Mouse (Mus musculus) neural tube, embryonic 14.5 days (tissue): Measurements from ENCODE around the gene Cox16. TPM values are rescaled to one million over a fixed set of nuclear protein-coding genes. Genes with fewer than 3 reads are reported as not detected.
A peak's percentile ranks its signal among the peaks of the same experiment; 100 is the strongest.
"Not testable (repeated sequence)": the region's sequence is repeated elsewhere in the genome, so short reads cannot be mapped to it uniquely, and the experiment has no call there.

Source experiments
- ATAC-seq: fragments of 200-750 bp; cut with Nextera tagmentation; 2 replicates; pipeline ENCODE4 v1.8.0; 2017; ENCODE audit warnings: low read depth, mild to moderate bottlenecking, moderate TSS enrichment, moderate library complexity
- H3K27ac ChIP-seq: fragments of 300-500 bp; sonication (generic); 2 replicates; pipeline ENCODE4 v1.5.1; 2014; ENCODE audit warnings: low read depth, mild to moderate bottlenecking, control low read depth, low read length, moderate library complexity, mixed read lengths
- H3K27me3 ChIP-seq: fragments of 300-500 bp; sonication (generic); 2 replicates; pipeline ENCODE4 v1.6.1; 2014; ENCODE audit warnings: low read length; ENCODE audit not compliant: control insufficient read depth, insufficient read depth
- H3K36me3 ChIP-seq: fragments of 300-500 bp; sonication (generic); 2 replicates; pipeline ENCODE4 v1.6.1; 2014; ENCODE audit warnings: low read length, mixed read lengths; ENCODE audit not compliant: control insufficient read depth, insufficient read depth
- H3K4me1 ChIP-seq: fragments of 300-500 bp; sonication (generic); 2 replicates; pipeline ENCODE4 v1.6.1; 2014; ENCODE audit warnings: low read length; ENCODE audit not compliant: control insufficient read depth, insufficient read depth
- H3K4me2 ChIP-seq: fragments of 300-500 bp; sonication (generic); 2 replicates; pipeline ENCODE4 v1.6.1; 2014; ENCODE audit warnings: mild to moderate bottlenecking, low read depth, low read length, control low read depth
- H3K4me3 ChIP-seq: fragments of 300-500 bp; sonication (generic); 2 replicates; pipeline ENCODE4 v1.5.1; 2014; ENCODE audit warnings: low read depth, low read length, control low read depth, mixed read lengths
- H3K9ac ChIP-seq: fragments of 300-500 bp; sonication (generic); replicated peaks from 2 replicates; pipeline ENCODE4 v1.6.1; 2014; ENCODE audit warnings: low read depth, mild to moderate bottlenecking, control low read depth, low read length, mixed read lengths
- H3K9me3 ChIP-seq: fragments of 300-500 bp; sonication (generic); 2 replicates; pipeline ENCODE4 v1.6.1; 2016; ENCODE audit warnings: low read length; ENCODE audit not compliant: control insufficient read depth
- WGBS: fragments of 180-500 bp; shearing (Covaris S2); extraction: QIAGEN DNeasy Blood & Tissue Kit; methylation state at CpG from one replicate; pipeline ENCODE4 v1.1.7; 2014; 5-methylcytosine and 5-hydroxymethylcytosine counted together
- polyA plus RNA-seq: library from polyadenylated mRNA; unstranded; fragments of >200 nt; fragmentation: Nextera tagmentation; extraction: Ambion mirVana; gene quantifications from 2 replicates; pipeline ENCODE4 v1.2.1, GENCODE M21; 2014

Cox16 gene
- polyA plus RNA-seq, result 133 and 138 TPM in 2 replicates

- ATAC-seq, result peak; percentile 98
- H3K27me3 ChIP-seq, result no peaks in the 10 kb centered on the region
- H3K27ac ChIP-seq, result peak within 1 kb of the TSS; percentile 88
- under 1% methylated on average over 31 of the region's 31 CpGs for WGBS
- 0 out of 2 replicates have a peak, but pooled peaks cover 3% of the 10 kb centered on the region for H3K4me1 ChIP-seq
- no peaks in the 10 kb centered on the region for H3K9me3 ChIP-seq
- H3K4me2 ChIP-seq, result peak within 1 kb of the TSS; percentile 66
- peak within 1 kb of the TSS; percentile 66 for H3K9ac ChIP-seq
- no peaks in the 10 kb centered on the region for H3K36me3 ChIP-seq
- H3K4me3 ChIP-seq, result peak within 1 kb of the TSS; percentile 67
Observed at GRCm38 (mm10) chr12:81484727-81485191, at the start of gene Cox16. Gene Cox16, minus strand, starts transcription at chr12:81485127.

- Histone ChIP-seq H3K4me2 (peak overlapping the region; percentile 65), H3K27ac (no peak overlapping the region; the same call in 1 of the 2 replicates), H3K27me3 (no peaks in the 10 kb centered on the region), H3K9me3 (no peaks in the 10 kb centered on the region), H3K4me1 (peaks cover 7% of the 10 kb centered on the region; the same call in 1 of the 2 replicates), H3K4me3 (peak overlapping the region; percentile 79), H3K9ac (peak overlapping the region; percentile 76), H3K36me3 (no peaks in the 10 kb centered on the region)
- peak; percentile 56 for ATAC-seq
- 27% methylated on average over 4 of the region's 4 CpGs for WGBS
Observed at GRCm38 (mm10) chr12:81533029-81533419, 48.1 kb upstream of the Cox16 start.

GRCm38 (mm10) chr12:81532316-81533028 is 47.5 kb upstream of the Cox16 start, which contains the start of the genes Gm20498 and Synj2bp:
Gene Gm20498, minus strand, starts transcription at chr12:81532905.
Gene Synj2bp, minus strand, starts transcription at chr12:81532911.
- Histone ChIP-seq H3K27ac (peak within 1 kb of the TSS; percentile 69; the same call in 1 of the 2 replicates), H3K9ac (peak within 1 kb of the TSS; percentile 76), H3K9me3 (no peaks in the 10 kb centered on the region), H3K4me1 (peaks cover 7% of the 10 kb centered on the region; the same call in 1 of the 2 replicates), H3K36me3 (no peaks in the 10 kb centered on the region), H3K4me2 (peak within 1 kb of the TSS; percentile 65), H3K4me3 (peak within 1 kb of the TSS; percentile 79), H3K27me3 (no peaks in the 10 kb centered on the region)
- ATAC-seq, result peak; percentile 97
- 0% methylated on average over 46 of the region's 46 CpGs for WGBS

GRCm38 (mm10) chr12:81530587-81530986 is 45.7 kb upstream of the Cox16 start:
- H3K36me3 ChIP-seq, H3K27ac ChIP-seq, H3K4me3 ChIP-seq, H3K27me3 ChIP-seq, H3K4me1 ChIP-seq, ATAC-seq, H3K9me3 ChIP-seq, H3K9ac ChIP-seq, H3K4me2 ChIP-seq: not testable (repeated sequence)
- WGBS, result 85% methylated on average over 5 of the region's 8 CpGs

GRCm38 (mm10) chr12:81496906-81497305 is 12.0 kb upstream of the Cox16 start:
- H3K9me3 ChIP-seq, H3K27me3 ChIP-seq, H3K4me3 ChIP-seq, H3K4me2 ChIP-seq, H3K9ac ChIP-seq, ATAC-seq, H3K36me3 ChIP-seq, H3K4me1 ChIP-seq, H3K27ac ChIP-seq: not testable (repeated sequence)
- 94% methylated on average over 9 of the region's 9 CpGs for WGBS

GRCm38 (mm10) chr12:81490491-81490890 is 5.6 kb upstream of the Cox16 start:
- no peaks in the 10 kb centered on the region for H3K4me1 ChIP-seq
- H3K9me3 ChIP-seq, result no peaks in the 10 kb centered on the region
- H3K4me2 ChIP-seq, result no peak overlapping the region
- no peak overlapping the region for H3K27ac ChIP-seq
- no peak for ATAC-seq
- no peak overlapping the region for H3K9ac ChIP-seq
- H3K27me3 ChIP-seq, result no peaks in the 10 kb centered on the region
- H3K36me3 ChIP-seq, result no peaks in the 10 kb centered on the region
- H3K4me3 ChIP-seq, result no peak overlapping the region
- 96% methylated on average over 5 of the region's 5 CpGs for WGBS

GRCm38 (mm10) chr12:81485311-81485710 is 384 bp upstream of the Cox16 start:
- H3K27me3 ChIP-seq, result no peaks in the 10 kb centered on the region
- no peaks in the 10 kb centered on the region for H3K36me3 ChIP-seq
- H3K4me3 ChIP-seq, result peak overlapping the region; percentile 67
- H3K9ac ChIP-seq, result no peak overlapping the region
- no peak overlapping the region for H3K27ac ChIP-seq
- peak overlapping the region; percentile 66 for H3K4me2 ChIP-seq
- ATAC-seq, result peak; percentile 48; the same call in 1 of the 2 replicates
- 43% methylated on average over 6 of the region's 6 CpGs for WGBS
- H3K4me1 ChIP-seq, result 0 out of 2 replicates have a peak, but pooled peaks cover 3% of the 10 kb centered on the region
- no peaks in the 10 kb centered on the region for H3K9me3 ChIP-seq

GRCm38 (mm10) chr12:81484212-81484611 is 715 bp downstream of the Cox16 start:
- Histone ChIP-seq H3K36me3 (no peaks in the 10 kb centered on the region), H3K4me1 (0 out of 2 replicates have a peak, but pooled peaks cover 3% of the 10 kb centered on the region), H3K9me3 (no peaks in the 10 kb centered on the region), H3K4me3 (peak overlapping the region; percentile 67), H3K9ac (peak overlapping the region; percentile 66), H3K27me3 (no peaks in the 10 kb centered on the region), H3K4me2 (peak overlapping the region; percentile 66), H3K27ac (peak overlapping the region; percentile 88; the same call in 1 of the 2 replicates)
- no peak for ATAC-seq
- 2% methylated on average over 7 of the region's 7 CpGs for WGBS

GRCm38 (mm10) chr12:81483656-81484055 is 1.3 kb downstream of the Cox16 start:
- H3K27ac ChIP-seq, result no peak overlapping the region
- H3K9ac ChIP-seq, result peak overlapping the region; percentile 66; the same call in 1 of the 2 replicates
- H3K27me3 ChIP-seq, result no peaks in the 10 kb centered on the region
- H3K9me3 ChIP-seq, result no peaks in the 10 kb centered on the region
- WGBS, result 33% methylated on average over 17 of the region's 17 CpGs
- H3K4me2 ChIP-seq, result peak overlapping the region; percentile 66
- H3K36me3 ChIP-seq, result no peaks in the 10 kb centered on the region
- 0 out of 2 replicates have a peak, but pooled peaks cover 3% of the 10 kb centered on the region for H3K4me1 ChIP-seq
- ATAC-seq, result no peak
- H3K4me3 ChIP-seq, result peak overlapping the region; percentile 67
